Mouse (Mus musculus) liver, embryonic 16.5 days (tissue): ENCODE results near the gene Rbm48. TPM values are rescaled to one million over a fixed set of nuclear protein-coding genes. Genes with fewer than 3 reads are reported as not detected.

ENCODE experiments used
- ATAC-seq: fragments of 200-750 bp; cut with Nextera tagmentation; 2 replicates; pipeline ENCODE4 v1.8.0; 2017; ENCODE audit warnings: low read depth, mild to moderate bottlenecking, moderate number of reproducible peaks, moderate library complexity
- H3K27ac ChIP-seq: fragments of 300-500 bp; sonication (generic); 2 replicates; pipeline ENCODE4 v1.5.1; 2014; ENCODE audit warnings: mild to moderate bottlenecking, low read length
- H3K27me3 ChIP-seq: fragments of 300-500 bp; sonication (generic); 2 replicates; pipeline ENCODE4 v1.6.1; 2014; ENCODE audit warnings: low read depth, low read length, mixed read lengths; ENCODE audit not compliant: control insufficient read depth, insufficient read depth
- H3K36me3 ChIP-seq: fragments of 300-500 bp; sonication (generic); 2 replicates; pipeline ENCODE4 v1.6.1; 2014; ENCODE audit warnings: mild to moderate bottlenecking; ENCODE audit not compliant: control insufficient read depth, insufficient read depth
- H3K4me1 ChIP-seq: fragments of 300-500 bp; sonication (generic); 2 replicates; pipeline ENCODE4 v1.6.1; 2014; ENCODE audit warnings: low read depth, low read length, mixed read lengths; ENCODE audit not compliant: control insufficient read depth
- H3K4me2 ChIP-seq: fragments of 300-500 bp; sonication (generic); 2 replicates; pipeline ENCODE4 v1.6.1; 2014; ENCODE audit warnings: low read depth, low read length, mixed read lengths
- H3K4me3 ChIP-seq: fragments of 300-500 bp; sonication (generic); 2 replicates; pipeline ENCODE4 v1.5.1; 2014; ENCODE audit warnings: low read depth, mild to moderate bottlenecking, low read length
- H3K9ac ChIP-seq: fragments of 300-500 bp; sonication (generic); 2 replicates; pipeline ENCODE4 v1.6.1; 2014; ENCODE audit warnings: low read depth, low read length
- H3K9me3 ChIP-seq: fragments of 300-500 bp; sonication (generic); replicated peaks from 2 replicates; pipeline ENCODE4 v1.6.1; 2016; ENCODE audit warnings: low read length; ENCODE audit not compliant: control insufficient read depth
- WGBS: fragments of 180-500 bp; shearing (Covaris S2); extraction: QIAGEN DNeasy Blood & Tissue Kit; methylation state at CpG from one replicate; pipeline ENCODE4 v1.1.7; 2014; ENCODE audit not compliant: insufficient replicate concordance; 5-methylcytosine and 5-hydroxymethylcytosine counted together
- polyA plus RNA-seq: library from polyadenylated mRNA; unstranded; fragments of >200 nt; fragmentation: Nextera tagmentation; extraction: Ambion mirVana; gene quantifications from 2 replicates; pipeline ENCODE4 v1.2.1, GENCODE M21; 2015

Gene Rbm48
- polyA plus RNA-seq, 1 experiment from 2014 or later: 5.5 TPM

- Histone ChIP-seq H3K4me1 (peaks cover 13% of the 10 kb centered on the region), H3K27ac (no peak overlapping the region), H3K4me3 (no peak overlapping the region), H3K4me2 (no peak overlapping the region), H3K9me3 (no peaks in the 10 kb centered on the region), H3K9ac (no peak overlapping the region), H3K36me3 (no peaks in the 10 kb centered on the region), H3K27me3 (no peaks in the 10 kb centered on the region)
- ATAC-seq: no peak
- WGBS: 60% methylated on average over 6 of the region's 6 CpGs
Observed at GRCm38 (mm10) chr5:3541871-3542270, 54.5 kb downstream of the Rbm48 start.

GRCm38 (mm10) chr5:3538505-3539472, 57.6 kb downstream of the Rbm48 start:
- WGBS: 48% methylated on average over 11 of the region's 11 CpGs
- H3K27ac ChIP-seq: no peak overlapping the region
- ATAC-seq: no peak

GRCm38 (mm10) chr5:3536592-3537212, 59.7 kb downstream of the Rbm48 start:
- 53% methylated on average over 3 of the region's 3 CpGs for WGBS
- no peak overlapping the region for H3K27ac ChIP-seq
- no peak overlapping the region for H3K9ac ChIP-seq
- no peak for ATAC-seq
- H3K4me2 ChIP-seq: no peak overlapping the region
- no peaks in the 10 kb centered on the region for H3K4me1 ChIP-seq
- H3K27me3 ChIP-seq: no peaks in the 10 kb centered on the region
- no peaks in the 10 kb centered on the region for H3K9me3 ChIP-seq
- H3K36me3 ChIP-seq: no peaks in the 10 kb centered on the region
- H3K4me3 ChIP-seq: no peak overlapping the region

More at GRCm38 (mm10) chr5:3538505-3539472, 57.6 kb downstream of the Rbm48 start:
- Histone ChIP-seq H3K4me2 (no peak overlapping the region), H3K4me3 (no peak overlapping the region), H3K9me3 (no peaks in the 10 kb centered on the region), H3K27me3 (no peaks in the 10 kb centered on the region), H3K9ac (no peak overlapping the region), H3K36me3 (no peaks in the 10 kb centered on the region), H3K4me1 (no peaks in the 10 kb centered on the region)

Other genes with a start within 250 kb of the Rbm48 start
- gene Fam133b, start 52.8 kb downstream of the Rbm48 start, polyA plus RNA-seq: 8.6 and 9.1 TPM in 2 replicates
- 1.0 and 1.2 TPM in 2 replicates for gene 1700109H08Rik, start 25.0 kb downstream of the Rbm48 start, polyA plus RNA-seq
- gene Pex1, start 519 bp downstream of the Rbm48 start, polyA plus RNA-seq: 5.6 and 6.4 TPM in 2 replicates
- gene Tmbim7, start 54.6 kb upstream of the Rbm48 start, polyA plus RNA-seq: not detected in 2 replicates
- 18.7 and 20.7 TPM in 2 replicates for gene Gatad1, start 60.6 kb upstream of the Rbm48 start, polyA plus RNA-seq
- 2.5 and 2.8 TPM in 2 replicates for gene Ankib1, start 206.3 kb upstream of the Rbm48 start, polyA plus RNA-seq
- 18.7 and 19.6 TPM in 2 replicates for gene Krit1, start 206.6 kb upstream of the Rbm48 start, polyA plus RNA-seq
- gene Lrrd1, start 248.6 kb upstream of the Rbm48 start, polyA plus RNA-seq: not detected in 2 replicates